Mouse (Mus musculus) 3134 (cell line): Measurements from ENCODE around the gene Fam193a.
A peak's percentile ranks its signal among the peaks of the same experiment; 100 is the strongest.

ENCODE experiments used
- DNase-seq: peaks from one replicate; pipeline ENCODE4 v3.0.0-alpha.2; 2011; ENCODE audit warnings: low spot score; ENCODE audit not compliant: insufficient read length; ENCODE audit errors: extremely low read depth

Fam193a gene

GRCm38 (mm10) chr5:34517913-34518312 is 148.2 kb downstream of the Fam193a start:
- peak; percentile 53 for DNase-seq

DNA sequence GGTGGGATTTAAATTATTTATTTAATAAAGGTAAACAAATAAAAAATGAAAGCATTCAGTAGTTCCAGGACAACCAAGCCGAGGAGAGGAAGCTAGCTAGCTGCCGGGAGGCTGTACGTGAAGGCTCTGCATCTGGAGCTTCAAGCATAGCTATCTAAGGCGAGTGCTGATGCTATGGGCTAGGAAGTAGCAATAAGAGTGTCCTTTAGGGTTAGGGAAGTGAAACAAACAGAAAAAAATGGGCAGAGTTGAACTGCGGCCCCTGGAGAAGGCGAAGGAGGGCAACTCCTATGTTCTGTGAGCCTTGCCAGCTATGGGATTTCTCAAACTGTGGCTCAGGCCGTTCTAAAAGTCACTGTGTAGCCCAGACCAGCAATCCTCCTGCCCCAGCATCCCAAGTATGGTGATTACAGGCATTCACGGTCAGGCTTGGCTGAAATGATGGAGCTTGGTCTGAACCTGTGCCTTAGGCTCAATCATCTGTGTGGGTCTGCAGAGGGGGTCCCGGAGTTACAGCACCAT is 149.7 kb downstream of the Fam193a start:
- no peak for DNase-seq

DNA sequence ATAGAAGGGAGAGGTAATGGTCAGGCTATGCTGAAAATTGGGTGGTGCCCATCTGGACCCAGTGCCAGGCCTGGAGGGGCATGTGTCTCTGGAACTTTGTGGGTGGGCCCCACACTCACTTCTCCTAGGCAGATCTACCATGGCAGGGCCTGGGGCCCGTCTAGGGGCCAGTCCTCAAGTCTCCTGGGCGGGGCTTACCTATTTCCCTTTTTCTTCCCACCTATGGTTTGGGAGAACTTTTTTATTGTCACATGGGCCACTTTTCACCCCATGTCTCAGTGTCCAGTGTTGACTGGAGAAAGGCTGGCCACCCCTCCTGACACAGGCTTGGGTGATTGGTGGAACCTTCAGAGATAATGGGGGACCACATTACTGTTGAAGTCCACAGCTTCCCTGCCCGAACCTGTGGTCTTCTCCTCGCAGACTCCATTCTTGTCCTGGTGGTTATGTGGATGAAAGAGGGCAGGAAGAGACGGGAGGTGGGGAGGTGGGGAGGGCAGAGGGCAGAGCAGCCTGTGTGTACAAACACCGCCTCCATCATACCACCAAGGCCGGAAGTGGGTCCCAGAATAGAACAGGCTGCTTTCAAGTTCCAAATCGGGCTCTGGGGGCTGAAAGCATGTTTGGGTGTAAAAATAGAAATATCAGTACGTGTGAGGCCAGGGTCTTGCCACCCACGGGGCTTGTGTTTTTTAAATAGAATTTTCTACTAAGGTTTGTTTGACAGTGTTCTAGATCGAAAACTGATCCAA is 150.9 kb downstream of the Fam193a start:
- DNase-seq, result no peak

- DNase-seq, result no peak
Measured at GRCm38 (mm10) chr5:34521337-34521736, 151.6 kb downstream of the Fam193a start.

- DNase-seq, result no peak
Measured at GRCm38 (mm10) chr5:34523958-34524485, 154.3 kb downstream of the Fam193a start.

DNA sequence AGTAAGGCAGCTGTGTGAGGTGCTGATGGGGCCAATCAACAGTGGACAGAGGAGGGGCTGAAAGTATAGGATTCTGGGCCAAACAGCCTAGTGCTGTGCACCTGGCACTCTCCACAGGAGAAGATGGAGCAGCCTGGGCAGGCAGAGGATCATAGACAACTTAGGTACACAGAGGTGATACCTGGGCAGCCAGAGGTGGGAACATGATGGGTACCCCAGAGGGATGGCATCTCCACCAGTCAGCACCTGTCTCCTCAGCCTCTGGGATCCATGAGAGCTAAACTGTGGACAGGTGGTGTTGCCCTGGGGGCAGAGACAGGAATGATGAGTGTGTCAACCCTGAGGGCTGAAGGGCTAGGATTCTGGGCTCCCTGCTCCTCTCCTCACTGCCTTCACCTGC is 154.8 kb downstream of the Fam193a start:
- DNase-seq, result no peak

DNA sequence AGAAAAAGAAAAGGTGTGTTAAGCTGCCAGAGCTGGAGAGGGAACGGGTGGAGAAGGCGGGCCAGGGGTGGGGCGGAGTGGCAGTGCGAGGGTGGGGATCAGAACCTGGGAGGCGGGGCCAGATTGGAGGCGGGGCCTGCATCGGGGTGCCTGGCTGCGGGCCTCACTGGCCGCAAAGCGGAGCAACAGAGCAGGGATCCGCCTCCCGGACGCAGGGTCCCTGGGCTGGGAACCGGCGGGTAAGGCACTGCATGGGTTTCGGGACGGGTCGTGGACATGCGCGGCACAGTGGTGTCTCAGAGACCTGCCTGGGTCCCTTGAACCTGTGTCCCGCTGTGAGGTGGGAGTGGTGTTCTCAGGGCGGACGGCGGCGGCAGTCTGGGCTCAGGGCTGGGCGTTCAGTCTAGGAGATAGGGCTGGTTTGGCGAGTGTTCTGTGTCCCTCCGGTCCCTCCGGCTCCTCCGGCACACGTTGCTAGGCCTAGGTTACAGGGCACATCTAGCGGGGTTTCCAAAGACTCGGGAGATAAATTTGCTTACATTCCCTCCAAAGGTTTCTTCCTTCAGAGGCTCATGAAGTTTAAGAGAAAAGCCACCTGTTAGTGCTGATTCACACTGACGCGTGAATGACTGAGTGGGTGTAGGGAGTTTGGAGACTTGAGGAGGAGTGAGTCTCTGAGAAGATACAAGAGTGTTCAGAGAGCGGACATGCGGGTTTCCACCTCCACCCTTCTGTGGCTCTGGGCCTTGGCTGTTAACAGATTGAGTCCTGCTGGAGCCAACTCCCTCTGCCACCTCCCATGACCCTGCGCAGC is 156.1 kb downstream of the Fam193a start, which contains the start of gene Sh3bp2:
Sh3bp2 (plus strand) TSS at position 176 of the 814 bp plus-strand sequence.
- peak; percentile 90 for DNase-seq

DNA sequence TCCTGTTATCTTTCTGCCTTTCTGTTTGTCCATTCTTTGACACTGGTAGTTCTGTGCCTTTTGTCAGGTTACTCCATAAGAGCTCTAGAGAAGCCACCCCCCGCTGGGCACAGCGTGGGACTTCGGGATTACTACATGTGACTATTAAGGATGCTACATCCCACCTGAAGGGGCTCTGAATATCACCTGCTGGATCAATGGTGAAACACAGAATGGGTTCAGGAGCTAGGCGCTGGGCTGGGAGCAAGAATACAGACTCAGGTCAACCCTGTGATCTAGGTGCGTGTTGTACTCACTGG is 156.7 kb downstream of the Fam193a start:
- DNase-seq, result no peak

- no peak for DNase-seq
Measured at GRCm38 (mm10) chr5:34527352-34527751, 157.6 kb downstream of the Fam193a start.

- DNase-seq, result peak; percentile 60
Measured at GRCm38 (mm10) chr5:34528724-34529123, 159.0 kb downstream of the Fam193a start.

GRCm38 (mm10) chr5:34530116-34530515 is 160.4 kb downstream of the Fam193a start:
- DNase-seq, result no peak

- no peak for DNase-seq
Measured at GRCm38 (mm10) chr5:34530687-34531086, 161.0 kb downstream of the Fam193a start.

DNA sequence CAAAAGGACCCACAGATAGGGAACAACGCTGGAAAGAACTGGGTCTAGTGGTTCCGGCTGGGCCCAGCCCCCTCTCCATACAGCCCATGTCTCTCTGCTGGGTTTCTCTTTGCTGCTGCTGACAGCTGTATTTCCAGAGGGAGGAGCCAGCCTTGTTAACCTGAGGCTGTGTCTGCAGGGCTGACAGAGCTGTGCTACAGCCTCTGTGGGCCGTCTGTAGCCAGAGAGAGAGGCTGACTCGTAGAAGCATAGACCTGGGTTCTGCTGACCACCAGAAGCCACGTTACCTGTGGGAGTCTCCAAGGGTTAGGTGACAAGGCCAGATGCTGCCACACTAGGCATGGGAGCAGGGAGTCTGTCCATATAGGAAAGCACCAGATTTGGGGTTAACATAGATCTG is 163.3 kb downstream of the Fam193a start:
- DNase-seq, result no peak

GRCm38 (mm10) chr5:34533820-34534219 is 164.1 kb downstream of the Fam193a start:
- peak; percentile 78 for DNase-seq

GRCm38 (mm10) chr5:34534776-34535581 is 165.2 kb downstream of the Fam193a start:
- DNase-seq, result peak; percentile 94

DNA sequence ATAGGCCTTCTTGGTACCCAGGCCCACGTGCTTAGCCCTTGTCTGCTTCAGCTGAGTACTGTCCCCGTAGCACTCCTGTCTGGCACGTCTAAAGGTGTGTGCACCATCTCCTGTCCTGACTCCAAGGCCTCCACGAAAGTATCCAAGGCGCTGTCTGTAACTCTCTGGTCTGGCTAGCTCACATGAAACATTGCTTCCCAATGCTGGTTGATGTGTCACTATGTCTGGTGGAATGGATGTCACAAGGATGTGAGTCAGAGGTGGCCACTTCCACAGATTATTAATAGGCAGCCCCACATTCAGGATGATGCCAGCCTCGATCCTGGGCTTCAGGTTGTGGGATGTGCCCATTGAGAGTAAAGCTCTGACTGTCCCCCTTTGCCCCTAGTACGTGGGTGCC is 166.1 kb downstream of the Fam193a start:
- peak; percentile 66 for DNase-seq
